12 mouse cellular contexts compared by ENCODE assay signal in the genomic region with DNA sequence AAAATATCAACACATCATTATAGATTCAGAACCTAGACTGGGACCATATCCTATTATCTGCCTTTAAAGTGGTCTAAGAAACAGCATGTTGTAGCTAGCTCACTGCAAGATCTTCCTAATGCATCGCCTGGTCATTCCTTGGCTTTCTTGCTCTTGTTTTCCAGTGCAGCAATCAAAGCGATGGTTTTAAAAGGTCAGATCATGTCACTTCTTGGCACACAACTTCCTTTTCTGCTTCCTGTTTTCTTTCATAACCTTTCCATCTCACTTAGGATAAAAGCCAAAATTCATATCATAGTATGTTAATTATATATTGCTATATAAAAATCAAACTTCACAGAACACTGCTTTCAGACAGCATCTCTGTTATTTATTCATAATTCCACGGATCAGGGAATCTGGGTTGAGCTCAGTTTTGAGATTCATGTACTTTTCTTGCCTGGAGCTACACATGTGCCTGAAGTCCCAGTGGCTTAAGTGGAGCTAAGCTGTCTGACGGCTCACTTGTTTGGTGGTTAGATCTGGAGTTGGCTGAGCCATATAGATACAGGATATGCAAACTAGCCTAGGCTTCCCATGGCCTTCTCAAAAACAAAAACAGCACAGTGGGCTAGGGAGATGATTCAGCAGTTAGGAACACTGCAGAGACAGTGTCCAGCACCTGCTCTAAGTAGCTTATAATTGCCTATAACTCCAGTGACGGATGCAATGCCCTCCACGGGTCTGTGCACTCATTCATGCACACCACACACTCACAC.
"Had no signal": no experiment of that assay in that cellular context is flagged by ENCODE, and none has a peak within 500 bp of the region (broad histone marks: within the 10 kb centered on the region; RNA-seq: fewer than 3 reads in every experiment).

No protein-coding gene starts in this region.

- H3K4me3 ChIP-seq: limb, embryonic 15.5 days; liver, embryonic 12.5 days; midbrain, embryonic 13.5 days; neural tube, embryonic 15.5 days had no signal

- H3K4me1 ChIP-seq: limb, embryonic 15.5 days; midbrain, embryonic 13.5 days; neural tube, embryonic 15.5 days had no signal

- H3K27ac ChIP-seq: limb, embryonic 15.5 days; liver, embryonic 12.5 days; midbrain, embryonic 13.5 days; neural tube, embryonic 15.5 days; stomach, postnatal 0 days had no signal

- H3K9me3 ChIP-seq: limb, embryonic 15.5 days; liver, embryonic 12.5 days had no signal

- ATAC-seq: liver, embryonic 12.5 days; midbrain, embryonic 13.5 days had no signal

- H3K36me3 ChIP-seq: limb, embryonic 15.5 days; liver, embryonic 12.5 days; midbrain, embryonic 13.5 days; neural tube, embryonic 15.5 days had no signal

- H3K27me3 ChIP-seq: limb, embryonic 15.5 days; liver, embryonic 12.5 days; midbrain, embryonic 13.5 days; neural tube, embryonic 15.5 days had no signal

- H3K9ac ChIP-seq: limb, embryonic 15.5 days; liver, embryonic 12.5 days; lung, embryonic 14.5 days; midbrain, embryonic 13.5 days; neural tube, embryonic 15.5 days had no signal

- DNase-seq: kidney, adult 18-20 months; kidney, postnatal 36 days; layer of hippocampus, adult 9-11 months; layer of hippocampus, postnatal 36 days; lung, embryonic 14.5 days; lung, postnatal 10 days; lung, postnatal 4 days had no signal

- H3K4me2 ChIP-seq: limb, embryonic 15.5 days; liver, embryonic 12.5 days; lung, embryonic 14.5 days; midbrain, embryonic 13.5 days; neural tube, embryonic 15.5 days had no signal
